Mouse (Mus musculus) adrenal gland (tissue): Measurements from ENCODE around the gene Kmt2d.

Source experiments
- intact Hi-C: fragments of 180-260 bp; cut with DNase I; formaldehyde crosslinking; loops from one replicate; pipeline ENCODE4 v1.15.1; 2025

The Kmt2d gene

DNA sequence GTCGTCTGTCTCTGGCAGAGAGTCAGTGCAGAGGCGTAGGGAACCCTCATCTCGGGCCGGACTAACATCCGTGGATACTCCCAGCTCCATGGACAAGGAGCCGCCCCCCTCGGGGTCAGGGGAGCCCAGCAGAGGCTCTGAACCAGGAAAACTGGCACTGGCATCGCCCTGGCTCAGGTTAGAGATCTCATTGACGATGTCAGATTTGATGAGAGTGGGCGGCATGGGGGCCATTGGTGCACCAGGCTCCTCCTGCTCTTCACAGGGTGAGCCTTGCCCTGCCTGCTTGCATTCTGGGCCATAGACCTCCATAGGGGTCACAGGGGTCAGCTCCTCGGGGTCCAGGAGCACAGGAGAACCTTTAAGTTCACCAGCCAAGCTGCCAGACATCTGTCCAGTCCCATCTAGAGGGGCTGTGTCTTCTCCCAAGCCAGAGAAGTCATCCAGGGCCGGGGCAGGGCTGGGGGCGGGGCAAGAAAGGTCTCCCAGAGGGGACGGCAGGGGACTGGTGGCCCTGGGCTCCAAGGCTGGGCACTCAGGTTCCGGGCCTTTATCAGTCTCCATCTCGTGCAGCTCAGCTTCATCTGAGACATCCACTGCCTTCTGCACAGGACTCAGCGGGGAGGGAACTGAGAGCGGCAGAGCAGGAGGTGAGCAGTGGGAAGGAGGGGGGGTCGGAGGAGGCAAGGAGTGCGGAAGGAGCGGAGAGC, 9.1 kb downstream of the Kmt2d start:
- intact Hi-C loops = no loop called here

DNA sequence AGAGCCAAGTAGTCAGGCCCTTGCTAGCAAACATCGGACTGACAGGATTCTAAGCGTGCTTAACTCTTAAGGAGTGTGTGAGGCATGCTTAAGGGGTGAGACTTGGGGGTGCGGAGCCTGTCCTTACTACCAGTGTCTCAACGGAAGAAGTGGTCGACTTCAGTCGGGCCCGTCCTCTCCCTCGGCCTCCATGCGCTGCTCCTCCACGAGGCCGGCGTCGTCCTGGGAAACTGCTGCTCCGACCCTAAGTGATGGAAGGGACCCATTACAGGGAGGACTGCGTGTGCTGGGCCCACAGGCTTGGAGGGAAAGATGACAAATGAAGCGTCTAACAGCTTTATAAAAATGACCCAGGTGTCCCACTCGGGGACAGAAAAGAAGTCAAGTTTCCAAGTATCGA, 10.1 kb downstream of the Kmt2d start:
- intact Hi-C loops = no loop called here

GRCm38 (mm10) chr15:98859319-98860043, 11.5 kb downstream of the Kmt2d start:
- intact Hi-C loops = no loop called here

DNA sequence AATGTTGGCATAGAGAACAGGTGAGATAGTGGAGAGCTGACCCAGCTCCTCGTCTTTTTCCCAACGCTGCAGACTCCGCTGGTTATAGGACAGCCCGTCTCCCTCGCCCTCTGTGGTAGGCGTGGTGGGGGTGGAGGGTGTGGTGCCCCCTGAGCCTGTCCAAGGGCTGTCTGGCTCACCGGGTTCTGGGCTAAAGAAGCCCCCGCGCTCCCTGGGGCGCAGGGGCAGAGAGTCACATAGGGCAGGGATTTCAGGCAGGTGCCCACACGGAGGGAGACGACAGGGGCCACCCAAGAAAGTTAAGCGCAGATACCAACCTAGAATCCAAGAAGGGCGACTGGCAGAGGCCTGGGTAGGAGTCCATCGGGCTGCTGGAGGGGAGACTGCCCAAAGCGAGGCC, 16.8 kb downstream of the Kmt2d start:
- intact Hi-C loops = no loop called here

- intact Hi-C loops = no loop called here
Measured at GRCm38 (mm10) chr15:98853161-98853937, 17.7 kb downstream of the Kmt2d start.

DNA sequence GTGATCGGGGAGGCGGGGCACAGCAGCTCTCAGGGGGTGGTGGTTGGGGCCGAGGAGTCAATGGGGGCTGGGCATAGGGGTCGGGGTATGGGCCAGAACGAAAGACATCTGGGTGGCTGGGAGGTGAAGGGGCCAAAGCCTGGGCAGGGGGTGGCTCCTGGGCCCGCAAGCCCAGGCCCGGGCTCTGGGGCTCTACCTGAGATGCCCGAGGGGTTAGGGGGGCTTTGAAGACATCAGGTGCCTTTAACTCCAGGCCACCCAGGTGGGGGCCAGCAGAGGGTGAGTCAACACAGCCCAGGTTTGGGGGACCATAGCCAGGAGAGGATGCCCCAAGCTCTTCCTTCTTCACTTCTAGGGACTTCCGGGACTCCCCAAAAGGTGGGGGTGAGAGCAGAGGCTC, 18.3 kb downstream of the Kmt2d start:
- intact Hi-C loops = no loop called here

- intact Hi-C loops = no loop called here
Measured at GRCm38 (mm10) chr15:98852071-98852470, 18.9 kb downstream of the Kmt2d start.

DNA sequence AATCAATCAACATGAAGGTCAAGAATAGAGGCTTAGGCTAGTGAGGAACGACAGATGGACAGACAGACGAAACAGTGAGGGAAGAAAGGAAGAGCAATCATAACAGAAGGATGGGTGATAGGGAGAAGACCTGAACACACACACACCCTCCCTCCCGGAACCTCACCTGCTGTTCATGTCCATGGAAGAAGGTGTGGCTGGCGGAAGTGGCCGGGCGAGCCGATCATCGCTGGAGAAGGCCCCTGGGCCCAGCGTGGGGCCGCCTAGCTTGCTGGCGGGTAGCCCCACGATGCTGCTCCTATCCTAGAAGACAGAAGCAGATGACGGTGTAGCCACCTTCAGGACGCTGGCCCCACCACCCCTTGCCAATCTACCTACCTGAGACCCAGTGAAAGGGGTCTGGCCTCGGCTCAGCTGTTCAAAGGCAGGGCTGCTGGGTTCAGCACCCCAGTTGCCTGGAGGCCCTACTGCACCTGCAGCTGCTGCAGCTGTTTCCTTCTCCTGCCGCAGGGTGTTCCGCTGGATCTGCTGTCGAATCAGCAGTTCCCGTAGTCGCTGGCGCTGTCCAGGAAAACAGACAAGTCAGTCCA, 19.7 kb downstream of the Kmt2d start:
- intact Hi-C loops = no loop called here

- intact Hi-C loops = no loop called here
Measured at GRCm38 (mm10) chr15:98850668-98851067, 20.3 kb downstream of the Kmt2d start.

GRCm38 (mm10) chr15:98849956-98850600, 20.9 kb downstream of the Kmt2d start:
- intact Hi-C loops = no loop called here

GRCm38 (mm10) chr15:98849165-98849564, 21.8 kb downstream of the Kmt2d start:
- intact Hi-C loops = no loop called here

- intact Hi-C loops = no loop called here
Measured at GRCm38 (mm10) chr15:98846140-98846539, 24.9 kb downstream of the Kmt2d start.

DNA sequence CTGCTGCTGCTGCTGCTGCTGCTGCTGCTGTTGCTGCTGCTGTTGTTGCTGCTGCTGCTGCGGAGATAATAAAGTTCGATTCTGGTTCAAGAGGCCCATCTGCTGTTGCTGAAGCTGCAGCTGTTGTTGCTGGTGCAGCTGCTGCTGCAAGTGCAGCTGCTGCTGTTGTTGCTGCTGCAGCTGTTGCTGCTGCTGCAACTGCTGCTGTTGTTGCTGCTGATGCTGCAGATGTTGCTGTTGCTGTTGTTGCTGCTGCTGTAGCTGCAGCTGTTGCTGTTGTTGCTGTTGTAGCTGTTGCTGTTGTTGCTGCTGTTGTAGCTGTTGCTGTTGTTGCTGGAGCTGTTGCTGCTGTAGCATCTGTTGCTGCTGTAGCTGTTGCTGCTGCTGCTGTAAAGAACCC, 25.9 kb downstream of the Kmt2d start:
- intact Hi-C loops = no loop called here

DNA sequence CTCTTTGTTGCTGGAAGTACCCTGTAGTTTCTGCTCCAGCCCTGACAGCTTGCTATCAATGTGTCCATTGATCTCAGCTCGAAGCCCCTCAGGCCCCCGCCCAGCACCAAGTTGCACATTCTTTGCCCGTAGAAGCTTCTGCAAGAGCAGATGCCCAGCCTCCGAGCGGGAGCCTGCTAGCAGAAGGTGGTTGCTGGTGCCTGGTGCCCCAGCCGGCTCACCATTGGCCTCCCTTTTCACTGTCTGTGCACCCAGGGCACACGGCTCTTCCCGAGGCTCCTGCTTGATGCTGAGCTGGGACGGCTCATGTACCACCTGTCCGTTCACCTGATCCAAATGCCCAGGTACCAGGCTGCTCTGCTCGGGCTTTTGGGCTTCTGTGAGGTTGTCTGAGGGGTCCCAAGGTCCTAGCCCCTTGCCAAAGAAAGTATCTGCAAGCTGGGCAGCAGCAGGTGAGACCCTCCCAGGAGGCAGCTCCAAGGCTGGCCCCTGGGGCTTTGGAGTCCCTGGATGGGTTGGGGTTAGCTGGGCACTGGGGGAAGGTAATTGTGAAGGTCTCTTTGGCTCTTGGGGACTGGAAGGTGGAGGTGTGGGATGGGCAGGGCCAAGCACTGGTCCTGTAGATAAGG, 27.3 kb downstream of the Kmt2d start:
- intact Hi-C loops = no loop called here

DNA sequence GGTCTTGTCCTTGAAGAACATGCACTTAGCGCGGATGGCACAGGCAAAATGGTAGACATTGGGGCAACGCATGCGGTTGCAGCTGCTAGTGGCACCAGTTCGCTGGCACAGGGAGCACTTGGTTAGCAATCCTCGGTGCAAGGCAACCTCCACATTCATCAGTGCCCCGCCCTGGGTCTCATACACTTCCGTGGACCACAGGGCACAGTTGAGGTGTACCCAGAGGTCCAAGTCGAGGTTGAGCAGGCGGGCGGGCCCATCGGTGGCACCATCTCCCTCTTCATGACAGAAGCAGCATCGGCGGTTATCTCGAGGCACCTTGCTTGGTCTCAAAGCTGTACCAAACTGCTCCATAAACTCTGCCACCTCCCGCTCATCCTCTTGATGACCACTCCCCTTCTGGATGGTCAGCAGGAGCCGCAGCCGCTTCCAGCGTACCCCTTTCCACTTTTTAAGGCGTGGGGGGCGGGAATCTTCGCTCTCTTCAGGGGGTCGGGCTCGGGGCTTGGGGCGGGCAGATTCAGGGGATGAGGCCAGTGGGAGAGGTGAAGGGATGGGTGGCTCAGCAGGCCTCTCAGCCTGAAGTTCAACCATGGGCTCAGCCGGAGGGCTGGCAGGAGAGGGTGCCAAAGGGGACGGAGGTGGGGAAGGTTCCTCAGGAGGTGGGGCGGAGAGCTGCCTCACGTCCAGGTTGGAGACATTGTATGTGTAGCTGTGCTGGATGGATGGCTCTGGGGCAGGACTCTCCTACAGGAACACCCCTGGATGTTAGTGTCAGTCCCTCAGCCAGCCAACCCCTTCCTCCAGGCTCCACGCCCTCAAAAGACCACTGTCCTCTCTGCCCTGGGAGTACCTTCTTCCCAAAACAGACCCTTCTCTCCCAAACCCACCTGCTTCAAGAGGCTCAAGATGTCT, 31.1 kb downstream of the Kmt2d start:
- intact Hi-C loops = no loop called here

GRCm38 (mm10) chr15:98839161-98839560, 31.8 kb downstream of the Kmt2d start:
- intact Hi-C loops = no loop called here

- intact Hi-C loops = no loop called here
Measured at GRCm38 (mm10) chr15:98837743-98838103, 33.3 kb downstream of the Kmt2d start.

- intact Hi-C loops = no loop called here
Measured at GRCm38 (mm10) chr15:98837006-98837742, 33.8 kb downstream of the Kmt2d start.

GRCm38 (mm10) chr15:98835291-98835690, 35.7 kb downstream of the Kmt2d start:
- intact Hi-C loops = no loop called here
